Mouse (Mus musculus) c-Kit-positive CD71-positive TER-119-negative erythroid progenitor cells, embryonic 14.5 days (primary cell): ENCODE results near the gene Rnf11.

Source experiments
- DNase-seq: peaks from one replicate; pipeline ENCODE4 v3.0.0-alpha.2; 2013; ENCODE audit warnings: low read depth

The Rnf11 gene

GRCm38 (mm10) chr4:109444471-109444870 is 40.1 kb downstream of the Rnf11 start:
- no peak for DNase-seq

GRCm38 (mm10) chr4:109442649-109443048 is 41.9 kb downstream of the Rnf11 start:
- no peak for DNase-seq

GRCm38 (mm10) chr4:109442126-109442525 is 42.4 kb downstream of the Rnf11 start:
- no peak for DNase-seq

- DNase-seq = no peak
These were observed 43.5 kb downstream of the Rnf11 start for GRCm38 (mm10) chr4:109441000-109441399.

GRCm38 (mm10) chr4:109440381-109440780 is 44.1 kb downstream of the Rnf11 start:
- no peak for DNase-seq

- DNase-seq = peak; percentile 71
These were observed 44.7 kb downstream of the Rnf11 start for GRCm38 (mm10) chr4:109439825-109440248.

- no peak for DNase-seq
These were observed 45.4 kb downstream of the Rnf11 start for GRCm38 (mm10) chr4:109439101-109439500.

GRCm38 (mm10) chr4:109437913-109438878 is 46.3 kb downstream of the Rnf11 start:
- DNase-seq = peak; percentile 78

GRCm38 (mm10) chr4:109434256-109434655 is 50.3 kb downstream of the Rnf11 start:
- DNase-seq = no peak

- DNase-seq = no peak
These were observed 50.9 kb downstream of the Rnf11 start for GRCm38 (mm10) chr4:109433641-109434040.

GRCm38 (mm10) chr4:109432668-109433375 is 51.7 kb downstream of the Rnf11 start:
- no peak for DNase-seq

GRCm38 (mm10) chr4:109430854-109431253 is 53.7 kb downstream of the Rnf11 start:
- DNase-seq = peak; percentile 74

GRCm38 (mm10) chr4:109430250-109430649 is 54.3 kb downstream of the Rnf11 start:
- no peak for DNase-seq

- DNase-seq = no peak
These were observed 57.5 kb downstream of the Rnf11 start for GRCm38 (mm10) chr4:109427058-109427457.

GRCm38 (mm10) chr4:109423438-109423837 is 61.1 kb downstream of the Rnf11 start:
- no peak for DNase-seq

- no peak for DNase-seq
These were observed 62.1 kb downstream of the Rnf11 start for GRCm38 (mm10) chr4:109422436-109422835.

- DNase-seq = no peak
These were observed 62.9 kb downstream of the Rnf11 start for GRCm38 (mm10) chr4:109421608-109422007.

GRCm38 (mm10) chr4:109420138-109420795 is 64.3 kb downstream of the Rnf11 start:
- no peak for DNase-seq

GRCm38 (mm10) chr4:109419563-109419962 is 65.0 kb downstream of the Rnf11 start:
- no peak for DNase-seq

GRCm38 (mm10) chr4:109419017-109419416 is 65.5 kb downstream of the Rnf11 start:
- DNase-seq = no peak

- no peak for DNase-seq
These were observed 66.5 kb downstream of the Rnf11 start for GRCm38 (mm10) chr4:109417998-109418397.

GRCm38 (mm10) chr4:109412233-109412632 is 72.3 kb downstream of the Rnf11 start:
- no peak for DNase-seq
